Mouse (Mus musculus) liver, embryonic 11.5 days (tissue): ENCODE measurements around the gene Kcnc1. TPM values are rescaled to one million over a fixed set of nuclear protein-coding genes. Genes with fewer than 3 reads are reported as not detected.

Experiments
- ATAC-seq: fragments of 200-750 bp; cut with Nextera tagmentation; replicated peaks from 2 replicates; pipeline ENCODE4 v1.8.0; 2017; ENCODE audit warnings: moderate number of reproducible peaks, mild to moderate bottlenecking, moderate TSS enrichment, moderate library complexity; ENCODE audit not compliant: low FRiP score
- DNase-seq: peaks from one replicate; pipeline ENCODE4 v3.0.0-alpha.2; 2017; ENCODE audit warnings: low spot score
- H3K27ac ChIP-seq: fragments of 300-500 bp; sonication (generic); 2 replicates; pipeline ENCODE4 v1.5.1; 2014; ENCODE audit warnings: mild to moderate bottlenecking, low read depth, low read length, control low read depth
- H3K27me3 ChIP-seq: fragments of 300-500 bp; sonication (generic); replicated peaks from 2 replicates; pipeline ENCODE4 v1.6.1; 2014; ENCODE audit warnings: low read length, mixed read lengths; ENCODE audit not compliant: control insufficient read depth, insufficient read depth
- H3K36me3 ChIP-seq: fragments of 300-500 bp; sonication (generic); 2 replicates; pipeline ENCODE4 v1.6.1; 2014; ENCODE audit warnings: mild to moderate bottlenecking, low read length, moderate library complexity, mixed read lengths; ENCODE audit not compliant: control insufficient read depth, insufficient read depth
- H3K4me1 ChIP-seq: fragments of 300-500 bp; sonication (generic); replicated peaks from 2 replicates; pipeline ENCODE4 v1.6.1; 2014; ENCODE audit warnings: low read length, mixed read lengths; ENCODE audit not compliant: control insufficient read depth, insufficient read depth
- H3K4me2 ChIP-seq: fragments of 300-500 bp; sonication (generic); 2 replicates; pipeline ENCODE4 v1.6.1; 2014; ENCODE audit warnings: mild to moderate bottlenecking, control low read depth, moderate library complexity
- H3K4me3 ChIP-seq: fragments of 300-500 bp; sonication (generic); 2 replicates; pipeline ENCODE4 v1.5.1; 2014; ENCODE audit warnings: low read depth, low read length, control low read depth
- H3K9ac ChIP-seq: fragments of 300-500 bp; sonication (generic); 2 replicates; pipeline ENCODE4 v1.6.1; 2014; ENCODE audit warnings: low read depth, low read length, control low read depth
- H3K9me3 ChIP-seq: fragments of 300-500 bp; sonication (generic); 2 replicates; pipeline ENCODE4 v1.6.1; 2016; ENCODE audit warnings: low read length, inconsistent platforms, mixed read lengths; ENCODE audit not compliant: control insufficient read depth
- WGBS: fragments of 180-500 bp; shearing (Covaris S2); extraction: QIAGEN DNeasy Blood & Tissue Kit; methylation state at CpG from one replicate; pipeline ENCODE4 v1.1.7; 2014; 5-methylcytosine and 5-hydroxymethylcytosine counted together
- polyA plus RNA-seq: library from polyadenylated mRNA; unstranded; fragments of >200 nt; fragmentation: Nextera tagmentation; extraction: Ambion mirVana; gene quantifications from 2 replicates; pipeline ENCODE4 v1.2.1, GENCODE M21; 2014

Gene Kcnc1
- polyA plus RNA-seq, 1 experiment from 2014 or later = 0.32 TPM

DNA sequence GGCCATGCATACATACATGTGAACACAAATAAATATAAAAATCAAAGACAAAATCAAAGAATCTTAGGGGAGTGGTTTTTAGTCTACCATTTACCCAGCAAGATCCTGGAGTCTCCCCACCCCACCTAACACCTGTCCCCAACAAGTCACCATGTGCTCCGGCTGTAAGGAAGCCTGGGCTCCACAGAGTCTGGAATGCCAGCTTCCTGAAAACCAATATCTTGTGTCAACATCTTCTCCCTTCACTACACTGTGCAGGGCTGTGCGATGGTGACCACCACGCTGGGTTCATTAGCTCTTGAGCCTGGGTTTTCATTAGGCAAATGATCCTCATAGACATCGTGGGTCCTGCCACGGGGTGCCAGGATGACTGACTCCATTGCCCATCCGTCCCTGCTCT is 87.9 kb downstream of the Kcnc1 start:
- H3K4me1 ChIP-seq = peaks cover 10% of the 10 kb centered on the region
- no peaks in the 10 kb centered on the region for H3K9me3 ChIP-seq
- DNase-seq (no peak), ATAC-seq (no peak)
- H3K4me2 ChIP-seq = no peak overlapping the region
- 68% methylated on average over 6 of the region's 6 CpGs for WGBS
- H3K36me3 ChIP-seq = no peaks in the 10 kb centered on the region
- H3K27ac ChIP-seq = no peak overlapping the region
- H3K27me3 ChIP-seq = no peaks in the 10 kb centered on the region
- no peak overlapping the region for H3K9ac ChIP-seq
- H3K4me3 ChIP-seq = no peak overlapping the region

DNA sequence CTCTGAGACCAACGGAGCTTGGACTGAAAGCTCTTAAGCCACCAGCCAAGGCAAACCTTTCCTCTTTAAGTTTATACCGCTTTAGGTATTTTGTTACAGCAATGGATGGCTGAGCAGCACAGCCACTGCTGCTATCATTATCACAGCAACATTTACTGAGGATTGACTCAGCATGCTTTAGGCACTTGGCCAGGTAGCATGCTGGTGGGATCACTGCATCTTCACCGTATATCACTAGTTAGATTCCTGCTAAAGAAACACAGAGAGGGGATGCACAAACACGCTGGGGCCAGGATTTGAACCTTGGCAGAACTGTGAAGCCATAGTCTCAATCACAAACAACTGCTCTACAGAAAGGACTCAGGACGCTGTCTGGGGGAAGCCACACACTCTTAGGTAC is 90.5 kb downstream of the Kcnc1 start:
- no peaks in the 10 kb centered on the region for H3K36me3 ChIP-seq
- H3K4me2 ChIP-seq = no peak overlapping the region
- DNase-seq (no peak), ATAC-seq (no peak)
- H3K9ac ChIP-seq = no peak overlapping the region
- H3K4me3 ChIP-seq = no peak overlapping the region
- peaks cover 8% of the 10 kb centered on the region for H3K4me1 ChIP-seq
- H3K27ac ChIP-seq = no peak overlapping the region
- 87% methylated on average over 5 of the region's 5 CpGs for WGBS
- no peaks in the 10 kb centered on the region for H3K27me3 ChIP-seq
- no peaks in the 10 kb centered on the region for H3K9me3 ChIP-seq

DNA sequence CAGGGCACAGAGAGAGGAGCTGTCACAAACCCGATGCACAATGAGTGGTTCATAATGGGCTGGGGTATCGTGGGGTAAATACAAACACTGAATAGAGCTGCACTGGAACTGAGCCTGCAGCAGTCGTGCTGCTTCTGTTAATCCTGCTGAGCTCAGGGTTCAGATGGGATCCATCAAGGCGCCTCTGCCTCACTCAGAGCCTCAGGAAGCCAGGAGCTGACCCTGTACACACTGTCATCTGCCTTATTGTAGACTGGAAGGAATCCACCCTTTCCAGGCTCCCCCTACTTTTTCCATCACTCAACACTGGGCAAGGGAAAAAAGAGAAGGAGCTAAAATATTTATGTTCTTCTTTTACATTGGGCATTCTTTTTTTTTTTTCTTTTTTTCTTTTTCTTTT is 91.1 kb downstream of the Kcnc1 start:
- H3K27me3 ChIP-seq = no peaks in the 10 kb centered on the region
- H3K9ac ChIP-seq = no peak overlapping the region
- peaks cover 3% of the 10 kb centered on the region for H3K4me1 ChIP-seq
- no peak overlapping the region for H3K4me3 ChIP-seq
- no peaks in the 10 kb centered on the region for H3K9me3 ChIP-seq
- no peak for DNase-seq
- no peaks in the 10 kb centered on the region for H3K36me3 ChIP-seq
- no peak overlapping the region for H3K27ac ChIP-seq
- H3K4me2 ChIP-seq = no peak overlapping the region
- no peak for ATAC-seq
- WGBS = 68% methylated on average over 4 of the region's 4 CpGs

Other genes starting within 250 kb of the Kcnc1 start
- gene Abcc8, start 216.5 kb upstream of the Kcnc1 start, polyA plus RNA-seq = 0.70 and 0.71 TPM in 2 replicates
- gene Ush1c, start 158.0 kb upstream of the Kcnc1 start, polyA plus RNA-seq = 0.47 and 0.60 TPM in 2 replicates
- gene Otog, start 155.5 kb upstream of the Kcnc1 start, polyA plus RNA-seq = not detected in 2 replicates
- gene Myod1, start 20.0 kb upstream of the Kcnc1 start, polyA plus RNA-seq = 2.1 and 2.3 TPM in 2 replicates
- 13.2 and 15.7 TPM in 2 replicates for gene Sergef, start 243.3 kb downstream of the Kcnc1 start, polyA plus RNA-seq